Mouse (Mus musculus) neural tube, embryonic 10.5 days (tissue): ENCODE results near the gene Hdac4.

Source experiments
- DNase-seq: peaks from one replicate; pipeline ENCODE4 v3.0.0-alpha.2; 2017; ENCODE audit warnings: low spot score; ENCODE audit errors: extremely low spot score

Gene Hdac4

GRCm38 (mm10) chr1:92132181-92132580, 63.3 kb downstream of the Hdac4 start:
- no peak for DNase-seq

- no peak for DNase-seq
These were observed 64.9 kb downstream of the Hdac4 start for GRCm38 (mm10) chr1:92130470-92131100.

- DNase-seq = no peak
These were observed 65.7 kb downstream of the Hdac4 start for GRCm38 (mm10) chr1:92129751-92130150.

- DNase-seq = no peak
These were observed 67.7 kb downstream of the Hdac4 start for GRCm38 (mm10) chr1:92127785-92128184.

- DNase-seq = no peak
These were observed 68.1 kb downstream of the Hdac4 start for GRCm38 (mm10) chr1:92127366-92127765.

GRCm38 (mm10) chr1:92124497-92125201, 70.8 kb downstream of the Hdac4 start:
- DNase-seq = no peak

- no peak for DNase-seq
These were observed 76.2 kb downstream of the Hdac4 start for GRCm38 (mm10) chr1:92119303-92119702.

GRCm38 (mm10) chr1:92117597-92117996, 77.9 kb downstream of the Hdac4 start:
- DNase-seq = no peak

GRCm38 (mm10) chr1:92116169-92116568, 79.3 kb downstream of the Hdac4 start:
- DNase-seq = no peak

- DNase-seq = no peak
These were observed 81.4 kb downstream of the Hdac4 start for GRCm38 (mm10) chr1:92114091-92114490.

- no peak for DNase-seq
These were observed 82.1 kb downstream of the Hdac4 start for GRCm38 (mm10) chr1:92113243-92114009.

GRCm38 (mm10) chr1:92112591-92112990, 82.9 kb downstream of the Hdac4 start:
- no peak for DNase-seq

GRCm38 (mm10) chr1:92111551-92111950, 83.9 kb downstream of the Hdac4 start:
- no peak for DNase-seq

GRCm38 (mm10) chr1:92111026-92111425, 84.5 kb downstream of the Hdac4 start:
- DNase-seq = no peak

- DNase-seq = no peak
These were observed 86.3 kb downstream of the Hdac4 start for GRCm38 (mm10) chr1:92109221-92109620.

GRCm38 (mm10) chr1:92108556-92108955, 86.9 kb downstream of the Hdac4 start:
- no peak for DNase-seq

- DNase-seq = no peak
These were observed 87.5 kb downstream of the Hdac4 start for GRCm38 (mm10) chr1:92107996-92108395.

GRCm38 (mm10) chr1:92107521-92107920, 88.0 kb downstream of the Hdac4 start:
- no peak for DNase-seq

GRCm38 (mm10) chr1:92106486-92107160, 88.9 kb downstream of the Hdac4 start:
- DNase-seq = no peak

- no peak for DNase-seq
These were observed 90.8 kb downstream of the Hdac4 start for GRCm38 (mm10) chr1:92104718-92105117.

GRCm38 (mm10) chr1:92103971-92104370, 91.5 kb downstream of the Hdac4 start:
- no peak for DNase-seq

- DNase-seq = no peak
These were observed 92.1 kb downstream of the Hdac4 start for GRCm38 (mm10) chr1:92103377-92103776.
